Mouse (Mus musculus) T-helper 1 cell (primary cell): ENCODE results near the gene Gdf15.

Experiments used
- in situ Hi-C: fragments of 300-600 bp; cut with MboI, MseI; formaldehyde crosslinking; loops from one replicate; pipeline ENCODE4 v1.15.1; 2025; ENCODE audit warnings: high pct_unique_total_duplicates

The Gdf15 gene

GRCm38 (mm10) chr8:70657214-70657613 is 25.0 kb upstream of the Gdf15 start:
- in situ Hi-C loops: no loop called here

GRCm38 (mm10) chr8:70656193-70656790 is 24.0 kb upstream of the Gdf15 start:
- in situ Hi-C loops: no loop called here

GRCm38 (mm10) chr8:70655469-70655868 is 23.2 kb upstream of the Gdf15 start:
- in situ Hi-C loops: no loop called here

GRCm38 (mm10) chr8:70654121-70654520 is 21.9 kb upstream of the Gdf15 start:
- in situ Hi-C loops: no loop called here

- in situ Hi-C loops: no loop called here
Observed at GRCm38 (mm10) chr8:70653226-70653625, 21.0 kb upstream of the Gdf15 start.

- in situ Hi-C loops: no loop called here
Observed at GRCm38 (mm10) chr8:70650351-70650750, 18.1 kb upstream of the Gdf15 start.

GRCm38 (mm10) chr8:70649324-70649723 is 17.1 kb upstream of the Gdf15 start:
- in situ Hi-C loops: no loop called here

GRCm38 (mm10) chr8:70648921-70649320 is 16.7 kb upstream of the Gdf15 start:
- in situ Hi-C loops: no loop called here

- in situ Hi-C loops: no loop called here
Observed at GRCm38 (mm10) chr8:70648164-70648442, 15.8 kb upstream of the Gdf15 start.

GRCm38 (mm10) chr8:70647343-70648163 is 15.3 kb upstream of the Gdf15 start:
- in situ Hi-C loops: no loop called here

- in situ Hi-C loops: no loop called here
Observed at GRCm38 (mm10) chr8:70646775-70647174, 14.5 kb upstream of the Gdf15 start.

- in situ Hi-C loops: no loop called here
Observed at GRCm38 (mm10) chr8:70646369-70646768, 14.1 kb upstream of the Gdf15 start.

- in situ Hi-C loops: no loop called here
Observed at GRCm38 (mm10) chr8:70645501-70646224, 13.4 kb upstream of the Gdf15 start.

- in situ Hi-C loops: no loop called here
Observed at GRCm38 (mm10) chr8:70644065-70644464, 11.8 kb upstream of the Gdf15 start.

GRCm38 (mm10) chr8:70643019-70643418 is 10.8 kb upstream of the Gdf15 start:
- in situ Hi-C loops: no loop called here

- in situ Hi-C loops: no loop called here
Observed at GRCm38 (mm10) chr8:70638752-70639151, 6.5 kb upstream of the Gdf15 start.

GRCm38 (mm10) chr8:70636838-70637237 is 4.6 kb upstream of the Gdf15 start:
- in situ Hi-C loops: no loop called here

- in situ Hi-C loops: no loop called here
Observed at GRCm38 (mm10) chr8:70635527-70635926, 3.3 kb upstream of the Gdf15 start.

GRCm38 (mm10) chr8:70634066-70634465 is 1.8 kb upstream of the Gdf15 start:
- in situ Hi-C loops: no loop called here

GRCm38 (mm10) chr8:70631436-70631835 is 820 bp downstream of the Gdf15 start:
- in situ Hi-C loops: no loop called here

- in situ Hi-C loops: no loop called here
Observed at GRCm38 (mm10) chr8:70630532-70631381, 1.5 kb downstream of the Gdf15 start.
